Mouse (Mus musculus) layer of hippocampus, postnatal 14 days (tissue): ENCODE measurements around the gene Tef. TPM values are rescaled to one million over a fixed set of nuclear protein-coding genes. Genes with fewer than 3 reads are reported as not detected.
A peak's percentile ranks its signal among the peaks of the same experiment; 100 is the strongest.

Source experiments
- DNase-seq, 2 experiments: peaks; one replicate each; pipeline ENCODE4 v3.0.0; 2021 to 2022; ENCODE audit warnings: low spot score in 2 of 2, mixed read lengths in 1 of 2
- total RNA-seq, 2 experiments: library from RNA; stranded (reverse); gene quantifications; 2 replicates each; pipeline ENCODE4 v1.2.3; 2021

Gene Tef
- total RNA-seq, 2 experiments from 2014 or later: 184 TPM

DNA sequence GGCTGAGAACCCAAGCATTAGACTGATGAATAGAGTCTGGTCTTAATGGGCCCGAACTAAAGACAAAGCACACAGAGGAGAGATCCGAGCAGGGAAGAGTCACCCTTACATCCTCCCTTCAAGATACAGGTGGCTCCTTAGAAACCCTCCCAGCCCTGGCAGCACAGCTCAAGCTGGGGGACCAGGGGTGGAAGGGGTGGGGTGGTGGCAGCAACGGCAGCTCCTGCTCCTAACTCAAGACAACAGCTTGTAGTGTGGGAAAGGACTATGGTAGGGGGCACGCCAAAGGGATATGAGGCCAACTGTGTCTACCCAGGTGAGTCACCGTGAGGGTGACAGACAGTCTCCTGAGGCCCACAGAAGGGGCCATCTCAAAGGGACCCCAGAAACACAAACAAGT lies 45.6 kb downstream of the Tef start:
- no peak for DNase-seq

DNA sequence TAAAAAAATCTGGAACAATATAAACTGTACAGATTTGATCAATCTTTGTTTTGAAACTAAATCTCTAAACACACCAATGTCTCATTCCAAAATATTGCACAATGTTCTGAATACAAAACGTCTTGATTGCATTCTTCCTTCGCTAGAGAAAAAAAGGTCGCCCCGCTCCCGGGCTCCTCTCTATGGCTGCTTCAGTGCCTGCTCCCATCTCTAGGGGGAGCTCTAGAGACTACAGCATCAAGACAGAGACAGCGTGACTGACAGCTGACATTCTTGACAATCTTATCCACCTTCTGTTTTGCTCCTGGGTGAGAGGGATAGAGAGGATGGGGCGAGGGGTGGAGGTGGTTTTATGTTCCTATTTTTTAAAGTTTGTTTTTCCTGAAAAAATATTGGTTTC lies 46.1 kb downstream of the Tef start:
- peak; percentile 55 to 67 for DNase-seq

DNA sequence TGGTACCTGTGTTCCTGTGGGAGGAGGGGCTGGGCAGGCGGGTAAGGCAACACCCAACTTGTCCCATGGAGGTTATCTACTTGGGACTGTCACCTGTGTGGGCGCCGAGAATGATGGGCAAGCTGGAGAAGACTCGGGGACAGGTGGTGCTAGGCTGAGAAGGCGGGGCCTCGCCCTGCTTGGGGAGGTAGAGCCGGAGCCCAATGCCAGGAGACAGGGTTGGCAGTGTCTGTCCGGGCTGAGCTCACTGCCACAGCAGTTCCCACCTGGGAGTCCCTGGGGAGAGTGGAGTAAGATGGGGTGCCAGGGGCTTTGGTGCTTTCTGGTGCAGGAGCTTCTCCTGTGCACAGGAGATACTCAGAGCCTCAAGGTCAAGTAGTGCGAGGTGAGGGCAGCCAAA lies 46.9 kb downstream of the Tef start:
- DNase-seq: no peak

DNA sequence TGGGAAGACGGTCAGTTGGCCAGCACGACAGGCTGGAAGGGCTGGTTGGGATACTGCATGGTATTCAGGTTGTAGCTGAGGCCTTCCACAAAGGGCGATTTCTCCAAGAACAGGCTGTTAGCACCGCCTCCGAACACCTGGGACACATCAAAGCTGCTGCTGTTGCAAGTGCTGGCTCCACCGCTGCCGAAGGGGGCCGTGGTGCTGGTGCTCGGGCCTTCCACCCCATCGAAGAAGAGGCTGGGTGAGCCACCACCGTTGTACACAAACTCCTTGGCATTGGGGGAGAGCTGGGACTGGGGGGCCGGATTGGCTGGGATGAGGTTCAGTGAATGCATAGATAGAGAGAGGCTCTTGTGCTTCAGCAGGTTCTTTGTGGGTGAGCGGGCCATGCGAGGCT lies 48.5 kb downstream of the Tef start:
- no peak for DNase-seq

DNA sequence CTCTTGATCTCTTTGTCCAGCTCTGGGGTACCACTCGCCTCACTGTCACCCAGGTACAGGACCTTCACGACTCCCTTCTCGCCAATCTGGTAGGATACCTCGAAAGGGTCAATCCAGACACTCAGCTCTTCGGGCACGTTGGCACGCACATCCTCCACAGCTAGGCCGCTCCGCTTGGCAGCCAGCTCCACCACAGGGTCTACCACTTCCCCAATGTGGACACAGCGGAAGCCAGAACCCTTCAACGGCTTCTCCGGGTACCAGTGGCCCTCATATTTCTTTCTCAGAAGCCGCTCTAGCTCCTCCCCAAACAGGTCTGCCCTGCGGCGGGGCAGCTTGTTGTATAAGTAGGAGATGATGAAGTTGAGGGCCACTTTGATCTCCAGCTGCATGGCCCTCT lies 49.2 kb downstream of the Tef start:
- DNase-seq: no peak

DNA sequence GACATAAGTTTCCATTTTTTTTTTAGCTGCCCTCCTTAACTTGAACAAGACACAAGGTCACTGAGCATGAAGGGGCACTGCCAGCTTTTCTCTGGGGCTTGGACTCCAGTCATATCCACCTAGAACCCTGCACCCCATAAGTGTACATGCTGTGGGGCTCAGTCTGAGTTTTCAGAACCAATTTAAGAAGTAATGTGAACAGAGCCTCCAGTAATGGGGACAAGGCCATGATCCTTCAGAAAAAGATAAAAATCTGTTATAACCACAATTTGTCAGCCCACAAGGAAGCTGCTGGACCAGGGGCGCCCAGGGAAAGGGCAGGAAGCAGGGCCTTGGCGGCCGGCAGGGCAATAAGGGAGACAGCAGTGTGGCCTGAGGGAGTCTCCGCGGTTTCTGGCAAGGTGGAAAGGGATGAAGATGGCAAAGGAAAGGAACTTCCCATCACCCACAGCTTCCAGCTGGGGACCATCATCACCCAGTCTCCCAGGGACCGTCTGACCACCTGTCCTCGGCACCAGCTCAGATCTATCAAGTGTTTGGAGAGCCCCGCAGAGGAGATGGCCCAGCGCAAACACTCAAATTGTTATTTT lies 50.3 kb downstream of the Tef start:
- DNase-seq: no peak

DNA sequence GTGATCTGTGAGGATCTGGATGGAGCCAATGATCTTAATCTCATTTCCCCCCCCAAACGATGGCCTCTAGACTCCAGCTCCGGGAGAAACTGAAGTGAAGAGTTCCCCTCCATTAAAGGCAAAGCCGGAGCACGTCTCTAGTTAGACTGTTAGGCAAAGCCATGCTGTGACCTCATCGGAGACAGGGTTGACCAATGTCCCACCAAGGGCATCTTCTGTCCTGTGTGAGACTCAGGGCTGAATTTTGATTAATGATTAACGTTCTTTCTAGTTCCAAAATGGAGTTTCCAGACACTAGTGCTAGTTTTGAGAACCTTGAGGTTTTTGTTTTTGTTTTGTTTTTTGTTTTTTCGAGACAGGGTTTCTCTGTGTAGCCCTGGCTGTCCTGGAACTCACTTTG lies 50.9 kb downstream of the Tef start:
- no peak for DNase-seq

DNA sequence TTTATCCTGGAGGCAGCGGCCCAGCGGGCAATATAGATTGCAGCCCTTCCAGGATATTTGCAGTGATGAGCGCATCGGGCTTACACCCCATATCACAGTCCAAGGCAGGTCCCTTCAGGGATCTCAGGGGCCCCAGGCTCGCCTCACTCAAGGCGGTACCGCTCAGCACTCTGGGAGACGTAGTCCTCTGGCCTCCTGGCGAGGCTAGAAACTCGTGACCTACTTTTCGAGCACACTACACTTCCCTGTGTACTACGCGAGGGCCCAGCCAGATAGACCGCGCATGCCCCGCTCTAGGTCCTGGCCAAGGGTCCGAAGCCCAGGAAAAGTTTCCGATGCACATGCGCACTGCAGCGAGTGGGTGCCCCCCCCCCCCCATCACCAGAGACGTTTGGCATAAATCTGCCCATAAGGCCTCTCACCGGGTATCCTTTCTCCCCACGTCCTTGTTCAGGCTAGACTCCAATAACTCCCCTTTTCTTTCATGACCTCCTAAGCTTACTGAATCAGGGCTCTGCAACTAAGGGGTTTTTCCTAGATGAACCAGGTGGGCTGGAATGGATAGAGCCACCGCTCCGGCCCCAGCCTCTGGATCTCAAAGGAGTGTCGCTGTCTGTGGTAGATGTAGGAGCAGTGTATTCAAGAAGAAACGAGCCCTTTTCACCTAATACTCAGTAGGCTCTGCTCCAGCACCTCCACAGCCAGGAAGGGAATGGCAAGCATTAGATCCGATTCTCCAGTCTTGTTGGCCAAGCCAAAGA lies 54.0 kb downstream of the Tef start:
- peak; percentile 70 to 88 for DNase-seq

DNA sequence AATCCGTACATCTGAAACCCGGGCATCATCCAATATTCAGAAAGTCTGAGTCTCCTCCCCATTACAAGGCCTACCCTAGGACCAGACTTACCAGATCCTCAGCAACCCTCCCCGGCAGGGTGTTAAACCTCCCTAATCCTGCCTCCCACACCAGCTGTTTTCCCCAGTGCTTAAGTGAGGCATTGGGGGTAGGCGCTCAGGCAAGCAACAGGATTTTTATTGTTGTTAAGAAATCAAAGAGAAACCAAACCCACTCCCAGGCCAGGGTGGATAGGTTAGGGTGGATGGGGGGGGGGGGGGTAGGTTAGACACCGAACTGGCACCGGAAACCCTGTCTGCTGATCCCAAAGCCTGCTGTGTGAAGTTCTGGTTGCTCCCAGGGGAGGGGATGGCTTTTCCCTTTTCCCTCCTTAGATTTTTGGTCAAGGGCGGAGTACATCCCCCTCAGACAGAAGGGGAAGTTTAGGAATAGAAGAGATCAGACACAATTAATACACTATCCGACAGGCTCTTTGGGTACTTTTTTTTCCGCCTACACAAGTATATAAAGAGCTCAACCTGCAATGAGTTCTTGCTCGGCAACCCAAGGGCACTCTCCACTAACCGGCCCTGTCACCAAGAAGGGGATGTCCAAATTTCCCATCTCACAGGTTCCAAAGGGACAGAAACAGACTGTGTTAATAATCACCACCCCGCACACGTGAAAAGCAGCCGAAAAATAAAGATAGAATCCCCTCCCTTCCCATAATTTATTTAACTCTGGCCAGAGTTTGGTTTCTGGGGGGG lies 54.9 kb downstream of the Tef start:
- no peak for DNase-seq

DNA sequence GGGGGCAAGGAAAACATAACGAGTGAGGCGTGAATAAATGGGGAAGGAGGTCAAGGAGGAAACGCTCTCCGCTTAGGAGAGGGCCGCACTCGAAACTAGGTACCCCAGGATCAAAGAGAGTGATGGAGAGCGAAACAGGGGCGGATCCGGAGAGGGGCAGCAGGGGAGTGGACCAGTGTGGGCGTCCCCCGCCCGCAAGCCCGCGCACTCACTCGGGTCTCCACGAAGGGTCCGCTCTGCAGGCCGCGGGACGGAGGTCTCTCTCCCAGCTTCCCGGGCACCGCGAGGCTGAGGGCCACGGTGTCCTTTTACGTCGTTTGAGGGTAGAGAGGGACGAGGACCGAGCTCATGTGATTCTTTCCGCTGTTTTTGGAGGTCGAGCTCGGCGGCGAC lies 55.5 kb downstream of the Tef start:
- no peak for DNase-seq

DNA sequence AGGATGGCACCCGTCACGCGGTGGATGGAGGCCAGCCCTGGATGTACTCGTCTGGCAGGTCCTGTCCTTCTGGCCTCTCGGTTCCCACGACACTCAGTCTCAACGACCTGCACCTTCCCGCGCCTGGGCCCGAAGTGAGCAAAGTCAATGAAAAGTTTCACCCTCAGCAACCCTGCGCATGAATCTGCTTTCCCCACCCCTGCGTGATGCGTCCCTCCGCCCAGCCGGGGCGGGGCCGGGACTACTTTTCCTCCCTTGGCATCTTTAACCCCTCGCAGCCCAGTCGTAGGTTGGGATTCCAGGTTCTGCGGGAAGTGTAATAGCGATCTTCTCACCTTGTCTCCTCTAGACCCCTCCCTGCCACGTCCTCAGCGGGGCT lies 55.9 kb downstream of the Tef start:
- DNase-seq: peak; percentile 95 to 97

DNA sequence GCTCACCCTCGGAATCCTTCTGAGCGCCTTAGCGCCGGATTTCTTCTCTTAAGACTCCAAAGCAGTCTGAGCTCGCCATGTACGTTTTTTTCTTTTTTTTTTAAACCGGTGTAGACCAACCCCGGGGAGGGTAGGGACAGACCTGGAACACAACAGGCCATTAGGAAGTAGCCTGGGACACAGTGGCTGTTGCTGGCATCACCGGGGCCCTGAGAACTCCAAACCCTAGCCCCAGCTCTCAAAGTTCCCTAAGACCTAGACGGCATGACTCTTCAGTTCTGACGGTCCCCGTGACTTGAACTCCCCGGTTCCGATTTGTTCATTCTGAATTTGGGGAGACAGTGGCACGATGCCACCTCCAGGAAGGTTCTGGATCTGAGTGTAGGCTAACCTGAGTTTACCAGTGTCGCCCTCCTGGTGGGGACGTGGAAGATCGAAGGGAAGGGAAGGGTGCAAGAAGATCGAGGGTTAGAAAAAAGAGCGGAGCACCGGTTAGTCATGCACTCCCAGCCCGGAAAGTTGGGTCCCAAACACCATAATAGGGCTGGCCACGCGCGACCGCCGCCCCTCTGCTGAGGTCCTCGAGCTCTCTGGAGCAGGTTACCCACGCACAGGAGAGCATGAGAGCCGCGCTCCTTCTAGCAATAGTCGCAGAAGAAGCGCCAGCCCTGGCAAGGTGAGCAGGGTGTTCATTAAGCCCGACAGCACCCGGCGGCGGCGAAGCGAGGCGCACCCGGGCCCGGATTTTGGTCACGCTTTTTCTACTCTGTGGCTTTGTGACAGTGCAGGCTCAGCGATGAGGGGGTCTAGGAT lies 56.5 kb downstream of the Tef start, which contains the start of gene Tob2:
Gene Tob2, minus strand, starts transcription at position 280 of the 813 bp plus-strand sequence.
- peak; percentile 73 to 75 for DNase-seq

DNA sequence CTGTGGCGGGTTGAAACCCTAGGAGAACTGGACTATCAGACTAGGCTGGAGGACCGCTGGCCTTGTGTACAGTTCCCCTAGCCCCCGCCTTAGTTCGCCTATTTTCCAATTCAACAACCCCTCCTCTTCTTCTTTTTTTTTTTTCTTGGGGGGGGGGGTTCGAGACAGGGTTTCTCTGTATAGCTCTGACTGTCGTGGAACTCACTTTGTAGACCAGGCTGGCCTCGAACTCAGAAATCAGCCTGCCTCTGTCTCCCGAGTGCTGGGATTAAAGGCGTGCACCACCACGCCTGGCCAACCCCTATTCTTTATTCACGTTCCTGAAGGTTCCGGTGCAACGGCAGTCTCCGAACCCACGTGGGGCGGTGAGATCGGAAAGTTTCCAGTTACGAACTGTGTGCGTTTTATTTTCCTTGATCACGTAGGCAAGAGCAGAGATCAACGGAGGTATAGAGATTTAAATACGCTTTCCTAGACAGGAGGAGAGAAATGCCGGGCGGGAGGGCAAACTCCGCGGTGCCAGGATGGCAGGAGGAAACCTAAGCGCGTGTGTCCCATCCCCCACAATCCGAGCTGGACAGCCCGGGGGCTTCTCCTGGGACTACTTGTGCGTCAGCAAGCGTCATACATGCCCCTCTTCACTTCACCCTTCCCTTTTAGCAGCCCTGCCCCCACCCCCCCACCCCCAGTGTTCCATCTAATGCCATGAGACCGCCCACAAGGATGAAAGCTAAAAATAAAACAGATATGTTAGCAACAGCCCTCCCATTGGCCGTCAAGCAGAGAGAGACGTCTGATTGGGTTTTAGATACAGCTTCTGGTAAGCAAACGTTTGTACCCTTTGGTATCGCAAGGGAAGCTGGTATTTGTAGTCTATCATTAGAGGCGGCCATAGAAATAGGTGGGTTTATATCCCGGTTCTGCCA lies 57.4 kb downstream of the Tef start:
- DNase-seq: peak; percentile 85 to 97

DNA sequence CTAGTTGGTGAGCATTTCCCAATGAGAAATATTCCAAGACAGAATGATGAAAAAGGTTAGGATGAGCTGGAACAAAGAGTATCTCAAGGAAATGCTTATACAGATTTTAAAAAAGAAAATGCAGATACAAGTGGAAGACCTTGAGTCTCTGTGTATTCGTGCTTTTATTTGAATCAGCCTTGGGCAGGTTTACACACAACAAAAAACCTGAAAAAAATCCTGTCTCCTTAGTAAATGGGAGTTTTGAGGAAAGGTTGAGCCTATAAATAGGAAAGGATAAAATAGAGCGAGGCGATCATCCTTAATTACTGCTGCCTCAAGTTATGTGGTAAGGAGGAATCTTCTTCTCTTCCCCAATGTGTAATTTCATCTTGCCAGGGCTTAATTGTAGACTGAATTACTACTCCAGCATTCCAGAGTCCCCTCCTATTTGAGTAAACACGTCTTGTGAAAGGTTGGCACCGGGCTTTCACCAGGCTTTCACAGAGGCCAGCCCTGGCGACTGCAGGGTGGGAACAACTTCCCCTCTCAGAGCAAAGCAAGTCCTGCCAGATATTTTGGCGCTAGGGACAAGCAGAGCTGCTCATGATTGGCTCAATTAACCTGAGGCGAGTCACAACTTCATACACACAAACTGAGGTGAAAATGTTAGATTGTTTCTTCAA lies 58.4 kb downstream of the Tef start:
- peak; percentile 22 to 70 for DNase-seq

DNA sequence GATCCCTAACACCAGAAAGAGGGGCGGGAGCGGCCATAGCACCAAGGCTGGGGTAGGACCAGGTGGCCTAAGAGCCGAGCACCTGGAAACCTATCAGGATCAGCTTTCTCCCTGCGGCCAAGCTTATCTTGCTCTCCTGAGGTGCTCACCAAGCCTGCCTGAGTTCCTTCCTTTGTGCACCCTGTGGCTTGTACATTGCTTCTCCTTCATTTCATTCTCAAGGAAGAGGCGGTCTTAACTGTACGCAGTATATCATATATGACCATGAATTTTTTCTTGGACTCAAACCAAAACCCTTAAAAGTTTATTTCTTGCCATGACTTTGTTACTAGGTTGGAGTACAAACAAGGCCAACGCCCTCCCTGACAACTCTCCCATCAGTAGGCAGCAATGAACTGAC lies 62.0 kb downstream of the Tef start:
- no peak for DNase-seq

DNA sequence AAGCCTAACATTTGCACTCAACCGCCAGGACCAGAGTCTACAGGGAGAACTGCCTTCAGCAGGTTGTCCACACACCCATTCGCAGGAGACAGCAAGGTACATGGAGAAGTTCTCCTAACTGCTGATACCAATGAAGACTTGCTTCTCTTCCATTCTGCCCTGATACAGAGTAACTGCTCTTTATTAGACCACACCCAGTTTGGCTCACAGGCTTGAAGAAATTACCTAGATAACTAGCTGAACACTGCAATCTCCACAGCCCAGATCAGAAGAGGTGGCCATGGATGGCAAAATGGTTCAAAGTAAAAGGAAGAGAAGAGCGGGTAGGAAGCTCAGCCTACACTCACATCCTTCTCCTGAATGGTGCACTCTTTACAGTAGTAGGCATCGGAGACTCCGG lies 67.8 kb downstream of the Tef start:
- no peak for DNase-seq

DNA sequence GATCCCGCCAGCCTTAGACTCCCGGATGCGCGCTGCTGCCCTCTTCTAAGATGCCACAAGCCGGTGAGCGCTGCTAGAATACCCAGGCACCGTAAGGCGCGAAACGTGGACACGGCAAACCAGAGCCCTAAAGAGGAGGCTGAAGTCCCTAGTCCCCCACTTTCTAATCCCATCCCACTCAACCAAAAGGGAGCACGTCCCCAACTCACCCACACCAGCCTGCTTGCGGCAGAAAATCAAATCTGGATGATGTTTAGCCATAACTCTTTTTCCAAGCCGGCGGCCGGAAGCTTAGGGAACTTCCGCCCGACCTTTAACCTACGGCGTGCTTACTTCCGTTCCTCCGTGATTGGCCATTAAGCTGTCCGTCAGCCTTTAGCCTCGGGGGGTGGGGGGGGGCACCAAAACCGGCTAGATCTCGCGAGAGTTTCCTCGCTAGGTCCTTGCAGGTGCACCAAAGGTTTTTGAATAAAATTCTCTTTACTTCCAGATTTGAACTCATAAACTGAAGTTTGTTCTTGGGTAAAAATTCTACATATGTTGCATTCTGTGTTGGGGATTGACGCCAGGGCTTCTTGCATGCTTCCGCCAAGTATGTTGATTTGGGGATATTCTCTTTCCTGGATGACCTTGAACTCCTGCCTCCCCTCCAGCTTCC lies 69.5 kb downstream of the Tef start, which contains the start of gene Phf5a:
Gene Phf5a, minus strand, starts transcription at position 308 of the 658 bp plus-strand sequence.
- peak in 1 of 2 experiments; percentile 90 for DNase-seq

DNA sequence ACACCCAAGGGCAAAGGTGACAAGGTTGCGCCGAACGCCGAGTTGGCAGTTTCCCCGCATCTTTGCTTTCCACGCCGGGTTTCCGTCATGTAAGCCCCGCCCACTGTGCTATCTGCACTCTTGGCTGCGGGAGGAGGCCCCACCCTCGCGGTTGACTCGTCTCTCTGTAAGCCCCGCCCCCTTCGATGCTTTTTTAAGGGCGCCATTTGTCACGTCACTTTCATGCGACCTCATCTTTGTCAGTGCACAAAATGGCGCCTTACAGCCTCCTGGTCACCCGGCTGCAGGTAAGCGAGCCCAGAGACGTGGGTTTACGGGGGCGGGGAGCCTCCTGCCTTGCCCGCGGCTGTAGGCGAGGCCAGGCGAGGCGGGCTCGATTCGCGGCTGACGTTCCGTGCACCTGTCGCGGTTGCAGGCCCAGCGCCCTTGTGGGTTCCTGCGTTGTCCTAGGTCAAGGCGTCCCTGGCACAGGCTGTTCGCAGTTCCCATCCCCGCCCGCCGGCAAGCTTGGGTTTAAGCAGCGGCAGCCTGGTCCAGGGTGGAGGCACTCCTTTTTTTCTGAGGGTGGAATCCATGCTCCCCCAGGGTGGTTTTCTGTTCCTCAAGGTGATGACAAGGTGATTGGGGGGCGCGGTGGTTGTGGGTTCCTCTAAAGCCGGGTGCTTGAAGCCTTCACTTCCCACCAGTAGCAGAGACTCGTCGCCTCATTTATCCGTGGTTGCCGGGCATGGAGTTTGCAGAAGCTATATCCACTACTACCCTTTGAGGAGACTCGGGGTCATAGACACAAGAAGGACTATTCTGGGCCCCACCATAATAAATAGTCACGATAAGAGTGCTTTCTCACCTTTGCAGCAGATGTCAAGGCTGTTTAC lies 70.3 kb downstream of the Tef start, which contains the start of gene Aco2:
Gene Aco2, plus strand, starts transcription at position 48 of the 875 bp plus-strand sequence.
- peak; percentile 99 to 100 for DNase-seq
